Mouse (Mus musculus) c-Kit-positive CD71-positive TER-119-negative erythroid progenitor cells, embryonic 14.5 days (primary cell): ENCODE measurements at regions not wholly inside any gene's neighbourhood (a gene's known extent, or its start where the extent isn't known, plus 50 kb on each side); places are given as distances from the start of the nearest gene placed in this dataset.

Experiments used
- DNase-seq: peaks from one replicate; pipeline ENCODE4 v3.0.0-alpha.2; 2013; ENCODE audit warnings: low read depth

GRCm38 (mm10) chr4:62809048-62809447 is 156.3 kb upstream of the Zfp618 start:
- DNase-seq: no peak

GRCm38 (mm10) chr4:62819889-62820288 is 145.5 kb upstream of the Zfp618 start:
- DNase-seq: no peak

GRCm38 (mm10) chr4:62821288-62821687 is 144.1 kb upstream of the Zfp618 start:
- DNase-seq: no peak

- DNase-seq: peak; percentile 11
These were observed 142.8 kb upstream of the Zfp618 start for GRCm38 (mm10) chr4:62822568-62822967.

- DNase-seq: no peak
These were observed 142.3 kb upstream of the Zfp618 start for GRCm38 (mm10) chr4:62823082-62823481.

GRCm38 (mm10) chr4:62823555-62824250 is 141.7 kb upstream of the Zfp618 start:
- DNase-seq: no peak

- DNase-seq: no peak
These were observed 140.8 kb upstream of the Zfp618 start for GRCm38 (mm10) chr4:62824581-62824980.

GRCm38 (mm10) chr4:62825256-62825655 is 140.1 kb upstream of the Zfp618 start:
- no peak for DNase-seq

GRCm38 (mm10) chr4:62828963-62829362 is 136.4 kb upstream of the Zfp618 start:
- DNase-seq: no peak

GRCm38 (mm10) chr4:62833944-62834343 is 131.4 kb upstream of the Zfp618 start:
- DNase-seq: no peak

- no peak for DNase-seq
These were observed 128.5 kb upstream of the Zfp618 start for GRCm38 (mm10) chr4:62836875-62837274.

- no peak for DNase-seq
These were observed 114.8 kb upstream of the Zfp618 start for GRCm38 (mm10) chr4:62850526-62850925.

GRCm38 (mm10) chr4:62853335-62853734 is 112.0 kb upstream of the Zfp618 start:
- DNase-seq: no peak

- DNase-seq: no peak
These were observed 109.0 kb upstream of the Zfp618 start for GRCm38 (mm10) chr4:62856406-62856805.

GRCm38 (mm10) chr4:62862756-62863155 is 102.6 kb upstream of the Zfp618 start:
- DNase-seq: no peak

GRCm38 (mm10) chr4:62870391-62870983 is 94.9 kb upstream of the Zfp618 start:
- DNase-seq: no peak

GRCm38 (mm10) chr4:62872562-62872961 is 92.8 kb upstream of the Zfp618 start:
- DNase-seq: no peak

- no peak for DNase-seq
These were observed 91.4 kb upstream of the Zfp618 start for GRCm38 (mm10) chr4:62873986-62874385.

- DNase-seq: no peak
These were observed 87.3 kb upstream of the Zfp618 start for GRCm38 (mm10) chr4:62878063-62878462.

- no peak for DNase-seq
These were observed 86.4 kb upstream of the Zfp618 start for GRCm38 (mm10) chr4:62878927-62879326.

GRCm38 (mm10) chr4:62881824-62882223 is 83.5 kb upstream of the Zfp618 start:
- no peak for DNase-seq

GRCm38 (mm10) chr4:62882276-62882675 is 83.1 kb upstream of the Zfp618 start:
- DNase-seq: no peak

- DNase-seq: no peak
These were observed 76.6 kb upstream of the Zfp618 start for GRCm38 (mm10) chr4:62888736-62889135.

GRCm38 (mm10) chr4:62889708-62890107 is 75.7 kb upstream of the Zfp618 start:
- DNase-seq: peak; percentile 4
